Mouse (Mus musculus) Muller cell, postnatal 12 days (primary cell): ENCODE measurements around the gene Secisbp2.

Source experiments
- DNase-seq: peaks from one replicate; pipeline ENCODE4 v3.0.0-alpha.2; 2015; ENCODE audit errors: inconsistent ontology term

Secisbp2 gene

GRCm38 (mm10) chr13:51685290-51685966 lies 33.9 kb downstream of the Secisbp2 start:
- no peak for DNase-seq

GRCm38 (mm10) chr13:51686966-51687365 lies 35.5 kb downstream of the Secisbp2 start:
- DNase-seq: no peak

DNA sequence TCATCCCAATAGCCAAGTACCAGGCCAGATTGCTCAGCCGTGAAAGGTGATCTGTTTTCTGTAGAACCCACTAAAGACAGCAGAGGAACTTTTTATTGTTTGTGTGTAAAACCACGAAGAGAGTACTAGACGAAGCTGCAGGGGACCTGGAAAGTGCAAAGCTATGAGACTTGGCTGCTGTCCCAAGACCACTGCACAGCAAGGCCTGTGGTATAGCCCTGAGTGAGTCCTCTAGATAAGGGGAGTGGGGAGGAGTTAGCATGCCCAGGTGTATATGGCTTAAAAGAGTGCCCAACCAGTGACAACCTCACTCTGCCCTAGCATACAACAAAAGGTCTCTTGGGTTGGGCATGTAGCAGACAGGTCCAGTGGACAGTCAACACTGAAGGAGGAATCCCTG lies 37.2 kb downstream of the Secisbp2 start:
- peak; percentile 7 for DNase-seq

DNA sequence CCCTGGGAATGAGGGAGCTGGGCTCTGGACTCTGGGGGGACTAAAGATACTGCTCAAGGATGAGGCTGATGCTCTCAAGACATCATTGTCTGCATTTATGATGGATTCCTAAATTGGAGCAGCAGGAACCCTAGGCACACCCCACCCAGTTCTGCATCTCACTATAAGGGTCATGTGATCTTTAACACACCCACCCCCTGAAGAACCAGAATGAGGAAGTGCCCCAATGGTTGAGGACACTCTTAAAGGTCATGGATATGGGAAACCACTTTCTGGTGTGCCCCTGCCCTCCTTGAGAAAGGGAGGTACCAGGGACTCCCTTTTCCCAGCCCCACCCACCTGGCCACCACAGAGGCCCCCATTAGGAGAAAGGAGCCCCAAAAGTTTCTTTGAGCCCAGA lies 45.0 kb downstream of the Secisbp2 start:
- no peak for DNase-seq

DNA sequence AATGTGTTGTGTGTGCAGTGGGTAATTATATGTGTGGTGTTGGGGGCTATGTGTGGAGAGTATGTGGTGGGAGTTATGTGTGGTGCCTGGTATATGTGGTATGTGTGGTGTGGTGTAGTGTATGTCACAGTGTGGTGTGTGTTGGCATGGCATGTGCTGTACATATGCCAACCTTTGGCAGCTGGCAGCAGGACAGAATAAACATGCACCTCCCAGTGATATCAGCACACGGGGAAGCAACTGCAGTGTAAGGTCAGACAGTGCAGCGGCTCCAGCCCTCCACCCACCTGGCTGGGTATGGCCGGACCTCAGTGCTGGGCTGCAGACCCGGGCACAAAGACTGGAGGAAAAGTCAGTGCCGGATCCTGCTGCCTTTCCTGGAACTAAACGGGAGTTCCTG lies 46.0 kb downstream of the Secisbp2 start:
- no peak for DNase-seq

- DNase-seq: no peak
Observed at GRCm38 (mm10) chr13:51697897-51698296, 46.4 kb downstream of the Secisbp2 start.

DNA sequence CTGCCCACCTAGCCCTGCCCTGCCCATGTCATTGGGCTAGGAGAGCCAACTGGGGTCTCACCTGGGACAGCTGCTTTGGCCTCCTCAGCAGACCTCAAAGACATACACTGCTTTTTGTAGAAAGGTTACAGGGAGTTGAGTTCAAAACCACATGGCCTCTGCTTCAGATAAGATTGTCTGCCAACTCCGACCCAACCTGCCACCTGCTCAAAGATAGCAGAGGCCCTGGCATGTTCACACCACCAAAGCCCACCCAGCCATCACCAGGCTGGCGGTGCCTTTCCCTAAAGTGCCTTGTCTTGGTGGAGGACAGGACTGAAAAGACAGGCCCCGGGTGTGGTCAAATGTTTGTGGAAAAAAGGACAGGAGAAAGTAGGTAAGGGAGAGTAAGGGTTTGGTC lies 46.8 kb downstream of the Secisbp2 start:
- DNase-seq: no peak

DNA sequence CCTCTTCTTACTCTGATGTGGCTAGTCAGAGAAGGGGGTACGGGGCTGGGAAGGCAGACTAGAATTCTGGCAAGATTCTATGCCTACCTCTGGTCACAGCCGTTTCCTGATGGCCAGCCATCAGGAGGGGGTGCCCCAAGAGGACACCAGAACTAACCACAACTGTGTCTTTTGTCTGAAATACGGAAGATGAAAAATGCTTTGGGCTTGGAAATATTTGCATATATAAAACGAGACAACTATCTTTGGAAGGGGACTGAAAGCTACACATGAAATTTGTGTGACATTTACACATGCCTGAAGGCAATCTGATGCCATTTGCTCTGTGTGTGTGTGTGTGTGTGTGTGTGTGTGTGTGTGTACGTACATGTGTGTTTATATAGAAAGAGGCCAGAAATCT lies 52.4 kb downstream of the Secisbp2 start:
- no peak for DNase-seq

GRCm38 (mm10) chr13:51705882-51706854 lies 54.7 kb downstream of the Secisbp2 start:
- no peak for DNase-seq

DNA sequence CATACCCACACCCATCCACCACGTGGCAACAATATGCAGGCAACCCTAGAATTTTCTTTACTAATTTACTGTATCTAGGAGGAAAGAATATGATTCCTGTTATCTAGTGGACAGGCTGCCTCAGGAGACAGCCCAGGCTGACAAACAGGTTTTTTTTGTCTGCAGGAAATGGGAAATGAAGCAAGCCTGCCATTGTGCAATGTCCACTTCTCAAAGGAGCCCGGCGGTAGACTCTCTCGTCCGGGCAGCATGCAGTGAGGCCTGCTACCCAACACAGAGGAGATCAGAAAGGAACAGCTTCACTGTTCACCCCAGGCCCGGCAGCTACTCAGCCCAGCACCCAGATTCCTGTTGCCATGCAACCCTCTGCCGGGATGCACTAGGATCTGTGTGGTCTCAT lies 59.2 kb downstream of the Secisbp2 start:
- DNase-seq: no peak

DNA sequence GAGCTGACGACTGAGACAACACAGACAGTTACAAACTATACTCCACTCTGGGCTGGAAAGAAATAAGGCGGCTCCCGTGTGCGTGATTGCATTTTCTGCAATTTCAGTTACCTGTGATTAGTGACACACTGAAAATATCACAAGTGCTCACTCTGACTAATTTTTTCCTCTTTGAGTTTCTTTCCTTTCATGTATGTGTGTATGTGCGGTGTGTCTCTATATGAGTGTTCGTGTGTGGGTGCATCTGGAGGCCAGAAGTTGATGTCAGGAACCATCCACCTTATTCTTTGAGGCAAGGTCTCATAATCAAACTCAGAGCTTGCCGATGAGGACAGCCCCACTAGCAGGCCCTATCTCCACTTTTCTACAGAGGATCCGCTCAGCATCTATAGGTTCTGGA lies 60.5 kb downstream of the Secisbp2 start:
- DNase-seq: no peak

GRCm38 (mm10) chr13:51716350-51717263 lies 65.1 kb downstream of the Secisbp2 start:
- no peak for DNase-seq

DNA sequence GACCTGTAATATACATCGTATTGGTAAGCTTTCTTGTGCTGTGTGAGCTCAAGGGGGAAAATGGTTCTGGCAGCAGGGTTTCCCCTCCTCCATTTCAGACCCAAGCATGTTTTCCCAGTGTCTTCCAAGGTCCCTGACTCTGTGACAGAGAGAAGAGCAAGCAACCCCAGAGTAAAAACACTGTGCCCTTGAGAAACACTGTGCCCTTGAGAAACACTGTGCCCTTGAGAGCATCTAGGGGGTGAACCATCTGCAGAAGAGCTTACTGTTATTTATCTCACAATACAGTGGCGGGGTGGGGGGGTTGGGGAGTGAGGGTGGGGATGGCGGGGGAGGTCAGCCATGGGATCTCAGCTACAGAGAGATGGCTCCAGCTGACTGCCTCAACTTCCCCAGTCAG lies 67.8 kb downstream of the Secisbp2 start:
- DNase-seq: no peak

DNA sequence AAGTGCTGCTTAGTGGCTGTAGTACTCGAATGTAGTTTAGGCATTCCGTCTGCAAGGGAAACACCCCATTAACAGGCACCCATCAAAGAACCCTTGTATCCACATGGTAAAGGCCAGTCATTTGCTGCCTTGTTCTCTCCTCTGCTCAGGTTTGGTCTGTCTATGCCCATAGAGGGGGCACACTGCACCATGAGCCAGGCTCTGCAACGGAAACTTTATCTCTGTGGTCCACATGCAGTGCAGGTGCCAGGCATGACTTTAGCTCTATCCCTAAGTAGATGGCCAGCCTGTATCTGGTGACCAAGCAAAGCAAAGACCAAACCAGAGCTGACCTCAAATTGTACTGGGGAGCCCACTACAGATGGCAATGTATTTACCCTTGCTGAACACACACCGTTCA lies 69.1 kb downstream of the Secisbp2 start:
- no peak for DNase-seq

- no peak for DNase-seq
Observed at GRCm38 (mm10) chr13:51723114-51723513, 71.6 kb downstream of the Secisbp2 start.

DNA sequence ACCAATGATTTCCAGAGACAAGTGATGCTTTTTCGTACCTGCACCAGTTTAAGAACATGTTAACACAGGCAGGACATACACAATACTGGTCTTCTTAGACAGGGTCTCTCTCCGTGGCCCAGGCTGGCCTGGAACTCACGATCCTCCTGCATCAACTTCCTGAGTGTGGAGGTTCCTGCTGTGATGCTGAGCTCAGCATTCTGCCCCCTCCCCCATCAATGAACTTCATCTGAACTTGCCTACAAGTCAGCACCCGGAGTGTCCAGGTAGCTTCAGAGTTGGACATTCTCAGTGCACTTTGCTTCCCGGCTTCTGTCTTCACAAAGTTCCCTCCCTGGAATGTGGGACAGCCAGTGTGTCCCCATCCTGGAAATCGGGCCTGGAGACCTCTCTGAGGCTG lies 73.1 kb downstream of the Secisbp2 start:
- no peak for DNase-seq

GRCm38 (mm10) chr13:51725446-51725845 lies 73.9 kb downstream of the Secisbp2 start:
- DNase-seq: no peak

DNA sequence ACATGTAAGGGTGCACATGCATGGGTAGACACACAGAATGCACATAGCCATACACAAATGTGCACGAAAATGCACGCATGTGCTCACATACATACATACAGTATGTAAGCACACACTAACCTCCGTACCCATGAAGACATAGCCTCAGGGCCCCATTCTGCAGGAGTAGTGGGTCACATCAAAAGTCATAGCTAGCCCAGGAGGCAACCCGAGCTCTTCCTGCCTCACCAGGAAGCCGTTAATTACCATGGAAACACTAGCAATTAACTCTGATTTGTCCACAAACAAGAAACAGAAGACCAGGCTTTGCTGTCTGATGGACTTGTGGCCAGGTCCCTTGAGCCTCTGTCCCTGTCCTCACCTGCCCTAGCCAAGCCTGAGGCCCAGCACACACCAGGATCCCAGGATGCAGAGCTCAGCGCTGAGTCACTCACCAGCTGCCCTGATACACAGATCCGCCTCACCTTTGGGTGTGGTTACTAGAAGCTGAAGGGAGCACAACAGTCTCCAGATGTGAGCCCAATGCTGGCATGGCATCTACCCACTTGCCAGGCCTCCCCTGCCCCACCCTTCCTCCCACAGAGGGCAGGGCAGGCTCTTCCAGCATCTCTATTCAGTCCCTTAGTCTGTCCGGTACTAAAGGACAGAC lies 74.6 kb downstream of the Secisbp2 start:
- DNase-seq: no peak

DNA sequence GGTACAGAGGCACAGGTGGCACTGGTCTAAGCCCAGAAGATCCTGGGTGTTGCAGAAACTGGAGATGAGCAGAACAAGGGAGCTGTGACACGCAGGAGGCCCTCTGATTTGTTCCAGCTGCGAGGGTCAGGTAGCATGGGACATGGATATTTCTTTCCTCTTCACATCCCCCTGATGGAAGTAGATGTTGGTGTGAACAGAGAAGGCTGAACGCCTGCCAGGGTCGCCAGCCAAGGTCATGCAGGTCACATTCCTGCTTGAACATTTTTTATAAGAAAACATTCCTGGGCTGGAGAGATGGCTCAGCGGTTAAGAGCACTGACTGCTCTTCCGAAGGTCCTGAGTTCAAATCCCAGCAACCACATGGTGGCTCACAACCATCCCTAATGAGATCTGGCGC lies 75.9 kb downstream of the Secisbp2 start:
- no peak for DNase-seq

DNA sequence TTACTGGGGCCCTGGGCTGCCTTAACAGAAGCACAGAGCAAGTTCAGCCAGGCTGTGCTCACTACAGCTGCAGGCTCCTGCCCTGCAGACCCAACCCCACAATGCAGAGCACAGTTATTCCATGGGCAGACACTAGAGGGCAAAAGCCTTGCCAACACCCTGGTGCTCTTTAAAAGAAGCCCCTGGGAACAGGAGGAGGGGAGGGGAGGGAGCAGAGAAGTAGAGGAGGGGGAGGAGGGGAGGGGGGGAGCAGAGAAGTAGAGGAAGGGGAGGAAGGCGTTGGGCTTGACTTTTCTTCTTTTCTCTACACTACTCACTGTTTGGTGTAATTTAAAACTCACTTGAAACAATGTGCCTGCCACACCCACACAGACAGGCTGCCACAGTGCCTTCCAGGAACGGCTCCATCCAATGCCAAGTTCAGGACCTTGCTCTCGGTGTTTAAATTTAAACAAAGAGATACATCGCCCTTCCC lies 78.4 kb downstream of the Secisbp2 start:
- DNase-seq: peak; percentile 47

DNA sequence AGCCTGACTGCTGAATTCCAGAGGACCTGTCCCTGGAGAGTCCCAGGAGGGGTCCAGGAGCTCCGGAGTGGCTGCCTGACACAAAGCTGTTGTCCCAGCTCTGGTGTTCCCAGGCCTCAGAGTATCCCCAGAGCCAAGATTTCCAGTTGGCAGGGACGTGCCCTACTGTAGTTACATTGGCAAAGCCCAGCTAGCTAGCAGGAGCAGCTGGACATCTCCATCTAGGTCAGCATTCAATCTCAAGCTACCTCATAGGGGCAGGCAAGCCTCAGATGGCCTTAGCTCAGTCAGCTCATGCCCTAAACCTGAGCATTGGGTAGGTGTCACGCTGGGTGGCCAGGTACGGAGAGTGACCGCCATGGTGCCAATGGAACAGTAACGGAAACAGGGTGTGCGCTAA lies 80.0 kb downstream of the Secisbp2 start:
- DNase-seq: no peak
